Comparison of ENCODE assay signal across 9 mouse cellular contexts in the genomic region with DNA sequence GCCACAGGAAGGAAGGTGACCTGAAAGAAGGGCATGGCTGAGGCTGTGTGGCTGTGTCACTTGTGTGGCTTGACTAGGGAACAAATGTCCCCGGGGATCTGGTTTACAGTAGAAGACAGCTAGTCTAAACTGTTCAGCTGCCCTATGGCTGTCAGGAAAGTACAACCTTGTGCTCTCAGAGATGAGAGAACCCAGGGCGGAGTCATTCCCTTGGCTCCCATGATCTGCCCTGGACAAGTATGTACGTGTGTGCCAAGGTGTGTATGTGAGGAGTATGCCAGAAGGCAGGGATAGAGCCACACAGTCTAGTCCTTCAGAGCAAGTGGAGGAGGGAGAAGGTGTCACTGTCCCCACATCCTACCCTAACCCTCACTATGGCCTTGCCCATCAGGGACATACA. TPM values are rescaled to one million over a fixed set of nuclear protein-coding genes. Genes with fewer than 3 reads are reported as not detected.
DNase-seq lines count a peak whose midpoint lies in the region; ATAC-seq and TF ChIP-seq lines count a peak whose summit lies in the region.
"Had no signal": no experiment of that assay in that cellular context is flagged by ENCODE, and none has a peak within 500 bp of the region (broad histone marks: within the 10 kb centered on the region; RNA-seq: fewer than 3 reads in every experiment).

No protein-coding gene starts in this region.

- no peaks in the 10 kb centered on the region for H3K36me3 ChIP-seq in forebrain, embryonic 10.5 days (replicated peaks)
- H3K36me3 ChIP-seq in forebrain, embryonic 12.5 days (replicated peaks): no peaks in the 10 kb centered on the region
- H3K36me3 ChIP-seq in kidney, embryonic 16.5 days (ENCODE audit: insufficient read depth, low read length): no peaks in the 10 kb centered on the region
- H3K36me3 ChIP-seq in liver, postnatal 0 days (replicated peaks; ENCODE audit: insufficient read depth, low read length): no peaks in the 10 kb centered on the region
- H3K36me3 ChIP-seq in hindbrain, postnatal 0 days (ENCODE audit: insufficient read depth, low read length): no peaks in the 10 kb centered on the region

- ATAC-seq in forebrain, embryonic 12.5 days (ENCODE audit: low FRiP score): no peak
- ATAC-seq in kidney, embryonic 16.5 days (ENCODE audit: low FRiP score, low TSS enrichment): no peak
- peak; percentile 37 for ATAC-seq in erythroblast, adult 5-6 weeks (replicated peaks; ENCODE audit: low FRiP score, poor library complexity, severe bottlenecking)
- peak; percentile 28 for ATAC-seq in liver, postnatal 0 days
- no peak for ATAC-seq in hindbrain, postnatal 0 days
- ATAC-seq: midbrain, embryonic 16.5 days had no signal

- H3K4me3 ChIP-seq in forebrain, embryonic 10.5 days: no peak overlapping the region
- no peak overlapping the region for H3K4me3 ChIP-seq in forebrain, embryonic 12.5 days (replicated peaks)
- no peak overlapping the region for H3K4me3 ChIP-seq in kidney, embryonic 16.5 days (ENCODE audit: low read length)
- peak overlapping the region; percentile 4; the same call in 1 of the 2 replicates for H3K4me3 ChIP-seq in liver, postnatal 0 days (ENCODE audit: low read depth, low read length)
- no peak overlapping the region for H3K4me3 ChIP-seq in hindbrain, postnatal 0 days (ENCODE audit: low read length)

- peaks cover 43% of the 10 kb centered on the region for H3K4me1 ChIP-seq in forebrain, embryonic 10.5 days
- no peaks in the 10 kb centered on the region for H3K4me1 ChIP-seq in forebrain, embryonic 12.5 days
- H3K4me1 ChIP-seq in kidney, embryonic 16.5 days (ENCODE audit: insufficient read depth, low read length): peaks cover 38% of the 10 kb centered on the region
- H3K4me1 ChIP-seq in liver, postnatal 0 days (ENCODE audit: insufficient read depth): peaks cover 34% of the 10 kb centered on the region
- 0 out of 2 replicates have a peak, but pooled peaks cover 3% of the 10 kb centered on the region for H3K4me1 ChIP-seq in hindbrain, postnatal 0 days (ENCODE audit: insufficient read depth, low read length)

- DNase-seq in forebrain, embryonic 10.5 days (ENCODE audit: extremely low spot score, low spot score): no peak
- DNase-seq in kidney, postnatal 10 days: no peak
- DNase-seq in liver, postnatal 0 days: no peak
- DNase-seq in spleen, postnatal 36 days (ENCODE audit: low spot score in 2 of 2): no peak
- no peak for DNase-seq in hindbrain, postnatal 0 days (ENCODE audit: low spot score)

- 96% methylated on average over 3 of the region's 3 CpGs for WGBS in forebrain, embryonic 10.5 days
- 94% methylated on average over 3 of the region's 3 CpGs for WGBS in forebrain, embryonic 12.5 days
- WGBS in kidney, embryonic 16.5 days: 92% methylated on average over 3 of the region's 3 CpGs
- WGBS in liver, postnatal 0 days (ENCODE audit: insufficient replicate concordance): 74% methylated on average over 3 of the region's 3 CpGs
- 92% methylated on average over 3 of the region's 3 CpGs for WGBS in hindbrain, postnatal 0 days

- H3K27me3 ChIP-seq in forebrain, embryonic 10.5 days (ENCODE audit: poor library complexity, severe bottlenecking): no peaks in the 10 kb centered on the region
- no peaks in the 10 kb centered on the region for H3K27me3 ChIP-seq in forebrain, embryonic 12.5 days
- no peaks in the 10 kb centered on the region for H3K27me3 ChIP-seq in kidney, embryonic 16.5 days (ENCODE audit: insufficient read depth, low read length)
- H3K27me3 ChIP-seq in liver, postnatal 0 days (ENCODE audit: insufficient read depth, low read length): no peaks in the 10 kb centered on the region
- no peaks in the 10 kb centered on the region for H3K27me3 ChIP-seq in hindbrain, postnatal 0 days (ENCODE audit: insufficient read depth, low read length)

- H3K9ac ChIP-seq in forebrain, embryonic 12.5 days: no peak overlapping the region
- no peak overlapping the region for H3K9ac ChIP-seq in kidney, embryonic 16.5 days (replicated peaks; ENCODE audit: low read length)
- peak overlapping the region; percentile 50; the same call in 1 of the 2 replicates for H3K9ac ChIP-seq in liver, postnatal 0 days (replicated peaks)
- no peak overlapping the region for H3K9ac ChIP-seq in hindbrain, postnatal 0 days (replicated peaks; ENCODE audit: low read length)

- no peaks in the 10 kb centered on the region for H3K9me3 ChIP-seq in forebrain, embryonic 10.5 days
- H3K9me3 ChIP-seq in forebrain, embryonic 12.5 days: no peaks in the 10 kb centered on the region
- H3K9me3 ChIP-seq in kidney, embryonic 16.5 days (ENCODE audit: low read length): no peaks in the 10 kb centered on the region
- H3K9me3 ChIP-seq in liver, postnatal 0 days (ENCODE audit: low read length): no peaks in the 10 kb centered on the region
- H3K9me3 ChIP-seq in hindbrain, postnatal 0 days (ENCODE audit: low read length): no peaks in the 10 kb centered on the region

- peak overlapping the region; percentile 26; the same call in 1 of the 2 replicates for H3K27ac ChIP-seq in forebrain, embryonic 10.5 days
- H3K27ac ChIP-seq in forebrain, embryonic 12.5 days: no peak overlapping the region
- H3K27ac ChIP-seq in kidney, embryonic 16.5 days (ENCODE audit: low read length): peak overlapping the region; percentile 51; the same call in 1 of the 2 replicates
- H3K27ac ChIP-seq in liver, postnatal 0 days (ENCODE audit: low read depth): peak overlapping the region; percentile 92
- H3K27ac ChIP-seq in hindbrain, postnatal 0 days: no peak overlapping the region

- no peak for TF ChIP-seq CTCF in liver, postnatal 0 days (IDR thresholded peaks at IDR 0.05; ENCODE audit: low read depth)
- TF ChIP-seq CTCF in hindbrain, postnatal 0 days (IDR thresholded peaks at IDR 0.05; ENCODE audit: low read depth): no peak

- TF ChIP-seq EP300 in liver, postnatal 0 days (IDR thresholded peaks at IDR 0.05; ENCODE audit: low read depth): no peak

- H3K4me2 ChIP-seq in forebrain, embryonic 12.5 days: no peak overlapping the region
- H3K4me2 ChIP-seq in kidney, embryonic 16.5 days (replicated peaks; ENCODE audit: low read depth, low read length): no peak overlapping the region
- peak overlapping the region; percentile 39 for H3K4me2 ChIP-seq in liver, postnatal 0 days (ENCODE audit: low read depth, low read length)
- H3K4me2 ChIP-seq in hindbrain, postnatal 0 days (ENCODE audit: low read depth, low read length): no peak overlapping the region

RNA-seq across cellular contexts. Expression of gene Col18a1, which starts 44.3 kb away (rescaled TPM):
- polyA plus RNA-seq in forebrain, embryonic 10.5 days (2016; fragmentation: Nextera tagmentation; extraction: Ambion mirVana): 147 and 152 TPM in 2 replicates
- polyA plus RNA-seq in forebrain, embryonic 12.5 days (2016; fragmentation: Nextera tagmentation; extraction: Ambion mirVana): 79.0 and 83.1 TPM in 2 replicates
- polyA plus RNA-seq in kidney, embryonic 16.5 days (2015; fragmentation: Nextera tagmentation; extraction: Ambion mirVana): 255 and 257 TPM in 2 replicates
- not detected in 2 replicates for total RNA-seq in erythroblast, adult 5-6 weeks (2015; ENCODE audit: low replicate concordance)
- under 0.01 TPM in 1 of 2 replicates, not detected in the other for total RNA-seq in erythroblast, adult 5-6 weeks (2017; ENCODE audit: low replicate concordance)
- polyA plus RNA-seq in liver, postnatal 0 days (2015; fragmentation: Nextera tagmentation; extraction: Ambion mirVana): 137 and 167 TPM in 2 replicates
- total RNA-seq in hindbrain, postnatal 0 days (2014; rRNA removed): 47.5 and 57.7 TPM in 2 replicates
- polyA plus RNA-seq in hindbrain, postnatal 0 days (2015; fragmentation: Nextera tagmentation; extraction: Ambion mirVana): 18.2 and 20.0 TPM in 2 replicates

RNA-seq across cellular contexts. Expression of gene Pofut2, which starts 48.4 kb away (rescaled TPM):
- 69.6 and 72.9 TPM in 2 replicates for polyA plus RNA-seq in forebrain, embryonic 10.5 days (2016; fragmentation: Nextera tagmentation; extraction: Ambion mirVana)
- 65.8 and 66.4 TPM in 2 replicates for polyA plus RNA-seq in forebrain, embryonic 12.5 days (2016; fragmentation: Nextera tagmentation; extraction: Ambion mirVana)
- 148 and 149 TPM in 2 replicates for polyA plus RNA-seq in kidney, embryonic 16.5 days (2015; fragmentation: Nextera tagmentation; extraction: Ambion mirVana)
- 0.77 and 2.9 TPM in 2 replicates for total RNA-seq in erythroblast, adult 5-6 weeks (2015; ENCODE audit: low replicate concordance)
- 2.0 and 3.4 TPM in 2 replicates for total RNA-seq in erythroblast, adult 5-6 weeks (2017; ENCODE audit: low replicate concordance)
- polyA plus RNA-seq in liver, postnatal 0 days (2015; fragmentation: Nextera tagmentation; extraction: Ambion mirVana): 16.4 and 17.2 TPM in 2 replicates
- total RNA-seq in hindbrain, postnatal 0 days (2014; rRNA removed): 48.2 and 52.4 TPM in 2 replicates
- polyA plus RNA-seq in hindbrain, postnatal 0 days (2015; fragmentation: Nextera tagmentation; extraction: Ambion mirVana): 47.0 and 47.7 TPM in 2 replicates

Comparison
In these comparisons a context has a peak if more than half of its experiments do, and no peak if none do; other contexts are left out.
1. H3K27ac ChIP-seq: peak in forebrain, embryonic 10.5 days (single experiment), kidney, embryonic 16.5 days (single experiment) and liver, postnatal 0 days (single experiment); none in forebrain, embryonic 12.5 days (single experiment) and hindbrain, postnatal 0 days (single experiment).
2. ATAC-seq: peak in erythroblast, adult 5-6 weeks (single experiment) and liver, postnatal 0 days (single experiment); none in forebrain, embryonic 12.5 days (single experiment), kidney, embryonic 16.5 days (single experiment) and hindbrain, postnatal 0 days (single experiment).